Mouse (Mus musculus) kidney, postnatal 14 days (tissue): ENCODE data around the gene S100a11.
"Not testable (repeated sequence)": the region's sequence is repeated elsewhere in the genome, so short reads cannot be mapped to it uniquely, and the experiment has no call there.

Source experiments
- DNase-seq: peaks from one replicate; pipeline ENCODE4 v3.0.0; 2022; ENCODE audit warnings: mixed read lengths

Gene S100a11

GRCm38 (mm10) chr3:93522611-93523010 lies 2.3 kb downstream of the S100a11 start:
- peak; percentile 78 for DNase-seq

GRCm38 (mm10) chr3:93527300-93527699 lies 7.0 kb downstream of the S100a11 start:
- DNase-seq, result no peak

GRCm38 (mm10) chr3:93528807-93529206 lies 8.5 kb downstream of the S100a11 start:
- no peak for DNase-seq

GRCm38 (mm10) chr3:93537068-93537576 lies 16.8 kb downstream of the S100a11 start:
- peak; percentile 70 for DNase-seq

- no peak for DNase-seq
These were observed 18.2 kb downstream of the S100a11 start for GRCm38 (mm10) chr3:93538486-93538885.

GRCm38 (mm10) chr3:93541501-93541900 lies 21.2 kb downstream of the S100a11 start:
- DNase-seq, result no peak

GRCm38 (mm10) chr3:93544170-93544569 lies 23.9 kb downstream of the S100a11 start:
- not testable (repeated sequence) for DNase-seq

GRCm38 (mm10) chr3:93547099-93547648 lies 26.9 kb downstream of the S100a11 start:
- DNase-seq, result peak; percentile 87

- DNase-seq, result peak; percentile 51
These were observed 27.7 kb downstream of the S100a11 start for GRCm38 (mm10) chr3:93547749-93548540.

- no peak for DNase-seq
These were observed 28.4 kb downstream of the S100a11 start for GRCm38 (mm10) chr3:93548541-93549266.

- no peak for DNase-seq
These were observed 29.7 kb downstream of the S100a11 start for GRCm38 (mm10) chr3:93549986-93550385.

GRCm38 (mm10) chr3:93551950-93552901 lies 31.9 kb downstream of the S100a11 start:
- DNase-seq, result no peak

GRCm38 (mm10) chr3:93553311-93553710 lies 33.0 kb downstream of the S100a11 start:
- no peak for DNase-seq

GRCm38 (mm10) chr3:93553765-93554378 lies 33.6 kb downstream of the S100a11 start:
- no peak for DNase-seq

GRCm38 (mm10) chr3:93554379-93554980 lies 34.2 kb downstream of the S100a11 start:
- DNase-seq, result no peak

- peak; percentile 85 for DNase-seq
These were observed 34.9 kb downstream of the S100a11 start, which contains the start of gene S100a10 for GRCm38 (mm10) chr3:93554981-93555877. S100a10 (plus strand) TSS chr3:93555080.

- DNase-seq, result peak; percentile 69
These were observed 35.6 kb downstream of the S100a11 start for GRCm38 (mm10) chr3:93555878-93556254.

- DNase-seq, result no peak
These were observed 36.3 kb downstream of the S100a11 start for GRCm38 (mm10) chr3:93556599-93556998.

- DNase-seq, result no peak
These were observed 37.2 kb downstream of the S100a11 start for GRCm38 (mm10) chr3:93557471-93557870.

GRCm38 (mm10) chr3:93559961-93560360 lies 39.7 kb downstream of the S100a11 start:
- DNase-seq, result no peak
